Mouse (Mus musculus) testis, postnatal 14 days (tissue): ENCODE results near the gene Npepl1.

Source experiments
- DNase-seq: peaks from one replicate; pipeline ENCODE4 v3.0.0; 2021; ENCODE audit warnings: low spot score

Npepl1 gene

GRCm38 (mm10) chr2:174110783-174111549 lies 817 bp downstream of the Npepl1 start:
- DNase-seq = peak; percentile 58

GRCm38 (mm10) chr2:174112931-174113330 lies 2.8 kb downstream of the Npepl1 start:
- no peak for DNase-seq

GRCm38 (mm10) chr2:174114148-174114864 lies 4.2 kb downstream of the Npepl1 start:
- no peak for DNase-seq

- DNase-seq = no peak
Observed at GRCm38 (mm10) chr2:174116929-174117328, 6.8 kb downstream of the Npepl1 start.

GRCm38 (mm10) chr2:174118141-174118540 lies 8.0 kb downstream of the Npepl1 start:
- DNase-seq = no peak

- DNase-seq = no peak
Observed at GRCm38 (mm10) chr2:174119259-174119658, 9.1 kb downstream of the Npepl1 start.

- DNase-seq = no peak
Observed at GRCm38 (mm10) chr2:174120631-174121030, 10.5 kb downstream of the Npepl1 start.

GRCm38 (mm10) chr2:174121411-174121947 lies 11.3 kb downstream of the Npepl1 start:
- no peak for DNase-seq

- DNase-seq = no peak
Observed at GRCm38 (mm10) chr2:174122331-174122730, 12.2 kb downstream of the Npepl1 start.

- no peak for DNase-seq
Observed at GRCm38 (mm10) chr2:174123731-174124130, 13.6 kb downstream of the Npepl1 start.

- no peak for DNase-seq
Observed at GRCm38 (mm10) chr2:174126522-174127375, 16.6 kb downstream of the Npepl1 start.

GRCm38 (mm10) chr2:174127376-174127713 lies 17.2 kb downstream of the Npepl1 start:
- DNase-seq = no peak

- no peak for DNase-seq
Observed at GRCm38 (mm10) chr2:174128926-174129325, 18.8 kb downstream of the Npepl1 start.

- DNase-seq = no peak
Observed at GRCm38 (mm10) chr2:174130468-174131097, 20.4 kb downstream of the Npepl1 start.

- DNase-seq = no peak
Observed at GRCm38 (mm10) chr2:174132413-174132969, 22.3 kb downstream of the Npepl1 start.

- DNase-seq = no peak
Observed at GRCm38 (mm10) chr2:174159035-174159434, 48.9 kb downstream of the Npepl1 start.

- DNase-seq = no peak
Observed at GRCm38 (mm10) chr2:174160461-174160860, 50.3 kb downstream of the Npepl1 start.
